Mouse (Mus musculus): Measurements from ENCODE around the gene Fnbp1. TPM values are rescaled to one million over a fixed set of nuclear protein-coding genes. Genes with fewer than 3 reads are reported as not detected.

The Fnbp1 gene
- polyA plus RNA-seq, 2 experiments, result 25.6 to 40.8 TPM

DNA sequence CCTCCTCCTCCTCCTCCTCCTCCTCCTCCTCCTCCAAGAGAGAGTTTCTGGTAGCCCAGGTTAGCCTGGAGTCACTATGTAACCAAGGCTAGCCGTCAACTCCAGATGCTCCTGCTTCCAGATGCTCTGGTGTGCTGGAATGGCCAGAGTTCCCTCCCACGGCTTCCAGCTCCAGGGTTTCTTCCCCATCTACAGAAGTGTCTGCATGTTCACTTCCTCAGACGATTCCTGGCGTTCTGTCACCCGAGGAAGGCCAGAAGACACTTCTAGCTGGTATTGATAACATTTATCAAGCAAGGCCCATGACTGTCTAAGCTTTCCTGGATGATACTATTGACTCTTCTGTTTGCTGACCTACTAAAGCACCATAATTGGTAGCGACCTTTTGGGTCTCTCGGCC is 16.7 kb downstream of the Fnbp1 start:
- no peak overlapping the region for H3K4me2 ChIP-seq (replicated peaks; ENCODE audit: low read depth, low read length, severe bottlenecking)
- no peaks in the 10 kb centered on the region for H3K36me3 ChIP-seq (ENCODE audit: control insufficient read depth, insufficient read depth, low read length)
- H3K9ac ChIP-seq (ENCODE audit: low read depth, low read length, severe bottlenecking), result no peak overlapping the region
- no peaks in the 10 kb centered on the region for H3K9me3 ChIP-seq (ENCODE audit: control insufficient read depth, low read length)
- ATAC-seq (ENCODE audit: low FRiP score, low read depth) (no peak), DNase-seq (ENCODE audit: low spot score) (no peak)
- peaks cover 28% of the 10 kb centered on the region for H3K4me1 ChIP-seq (ENCODE audit: control insufficient read depth, insufficient read depth, low read length)
- H3K4me3 ChIP-seq (replicated peaks; ENCODE audit: low read length), result no peak overlapping the region
- H3K27me3 ChIP-seq (ENCODE audit: control insufficient read depth, insufficient read depth, low read length), result no peaks in the 10 kb centered on the region
- TF ChIP-seq POLR2A (IDR thresholded peaks at IDR 0.05; ENCODE audit: borderline replicate concordance, extremely low read depth, insufficient read depth, insufficient read length), result no peak
- H3K27ac ChIP-seq (replicated peaks; ENCODE audit: low read depth, low read length), result no peak overlapping the region
- 84% methylated on average over 7 of the region's 7 CpGs for WGBS

GRCm38 (mm10) chr2:31124694-31125093 is 17.1 kb downstream of the Fnbp1 start:
- Histone ChIP-seq H3K9me3 (ENCODE audit: control insufficient read depth, low read length) (no peaks in the 10 kb centered on the region), H3K4me2 (replicated peaks; ENCODE audit: low read depth, low read length, severe bottlenecking) (no peak overlapping the region), H3K9ac (ENCODE audit: low read depth, low read length, severe bottlenecking) (no peak overlapping the region), H3K27ac (replicated peaks; ENCODE audit: low read depth, low read length) (no peak overlapping the region), H3K36me3 (ENCODE audit: control insufficient read depth, insufficient read depth, low read length) (no peaks in the 10 kb centered on the region), H3K27me3 (ENCODE audit: control insufficient read depth, insufficient read depth, low read length) (no peaks in the 10 kb centered on the region), H3K4me1 (ENCODE audit: control insufficient read depth, insufficient read depth, low read length) (peaks cover 28% of the 10 kb centered on the region), H3K4me3 (replicated peaks; ENCODE audit: low read length) (no peak overlapping the region)
- WGBS, result 23% methylated on average over 2 of the region's 2 CpGs
- no peak for ATAC-seq (ENCODE audit: low FRiP score, low read depth)
- TF ChIP-seq POLR2A (IDR thresholded peaks at IDR 0.05; ENCODE audit: borderline replicate concordance, extremely low read depth, insufficient read depth, insufficient read length), result no peak
- DNase-seq (ENCODE audit: low spot score), result no peak

DNA sequence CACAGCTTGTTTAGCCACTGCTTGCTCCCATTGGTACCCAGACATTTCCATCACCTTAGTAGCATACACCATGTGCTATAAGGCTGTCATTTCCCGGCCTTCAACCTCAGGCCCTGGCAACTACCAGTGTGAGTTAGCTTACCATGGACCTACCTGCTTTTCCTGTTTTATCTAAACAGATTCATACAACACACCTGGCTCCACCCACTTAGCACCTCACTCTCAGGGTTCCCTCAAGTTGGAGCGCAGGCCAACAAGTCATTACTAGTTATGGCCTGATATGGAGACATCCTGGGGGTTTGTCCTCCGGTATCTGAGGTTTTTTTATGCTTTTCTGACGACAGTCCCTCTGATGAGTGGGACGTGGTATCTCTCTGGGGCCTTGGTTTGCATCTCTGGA is 18.3 kb downstream of the Fnbp1 start:
- Histone ChIP-seq H3K4me3 (replicated peaks; ENCODE audit: low read length) (no peak overlapping the region), H3K4me1 (ENCODE audit: control insufficient read depth, insufficient read depth, low read length) (peaks cover 28% of the 10 kb centered on the region), H3K9me3 (ENCODE audit: control insufficient read depth, low read length) (no peaks in the 10 kb centered on the region), H3K4me2 (replicated peaks; ENCODE audit: low read depth, low read length, severe bottlenecking) (no peak overlapping the region), H3K27ac (replicated peaks; ENCODE audit: low read depth, low read length) (no peak overlapping the region), H3K27me3 (ENCODE audit: control insufficient read depth, insufficient read depth, low read length) (no peaks in the 10 kb centered on the region), H3K36me3 (ENCODE audit: control insufficient read depth, insufficient read depth, low read length) (no peaks in the 10 kb centered on the region), H3K9ac (ENCODE audit: low read depth, low read length, severe bottlenecking) (no peak overlapping the region)
- no peak for TF ChIP-seq POLR2A (IDR thresholded peaks at IDR 0.05; ENCODE audit: borderline replicate concordance, extremely low read depth, insufficient read depth, insufficient read length)
- 80% methylated on average over 5 of the region's 5 CpGs for WGBS
- DNase-seq (ENCODE audit: low spot score) (no peak), ATAC-seq (ENCODE audit: low FRiP score, low read depth) (no peak)

GRCm38 (mm10) chr2:31122806-31123205 is 19.0 kb downstream of the Fnbp1 start:
- TF ChIP-seq POLR2A (IDR thresholded peaks at IDR 0.05; ENCODE audit: borderline replicate concordance, extremely low read depth, insufficient read depth, insufficient read length), result no peak
- ATAC-seq (ENCODE audit: low FRiP score, low read depth) (no peak), DNase-seq (ENCODE audit: low spot score) (no peak)
- Histone ChIP-seq H3K4me2 (replicated peaks; ENCODE audit: low read depth, low read length, severe bottlenecking) (no peak overlapping the region), H3K27ac (replicated peaks; ENCODE audit: low read depth, low read length) (no peak overlapping the region), H3K9ac (ENCODE audit: low read depth, low read length, severe bottlenecking) (no peak overlapping the region), H3K36me3 (ENCODE audit: control insufficient read depth, insufficient read depth, low read length) (no peaks in the 10 kb centered on the region), H3K27me3 (ENCODE audit: control insufficient read depth, insufficient read depth, low read length) (no peaks in the 10 kb centered on the region), H3K4me3 (replicated peaks; ENCODE audit: low read length) (no peak overlapping the region), H3K9me3 (ENCODE audit: control insufficient read depth, low read length) (no peaks in the 10 kb centered on the region), H3K4me1 (ENCODE audit: control insufficient read depth, insufficient read depth, low read length) (peaks cover 27% of the 10 kb centered on the region)
- 84% methylated on average over 5 of the region's 5 CpGs for WGBS

DNA sequence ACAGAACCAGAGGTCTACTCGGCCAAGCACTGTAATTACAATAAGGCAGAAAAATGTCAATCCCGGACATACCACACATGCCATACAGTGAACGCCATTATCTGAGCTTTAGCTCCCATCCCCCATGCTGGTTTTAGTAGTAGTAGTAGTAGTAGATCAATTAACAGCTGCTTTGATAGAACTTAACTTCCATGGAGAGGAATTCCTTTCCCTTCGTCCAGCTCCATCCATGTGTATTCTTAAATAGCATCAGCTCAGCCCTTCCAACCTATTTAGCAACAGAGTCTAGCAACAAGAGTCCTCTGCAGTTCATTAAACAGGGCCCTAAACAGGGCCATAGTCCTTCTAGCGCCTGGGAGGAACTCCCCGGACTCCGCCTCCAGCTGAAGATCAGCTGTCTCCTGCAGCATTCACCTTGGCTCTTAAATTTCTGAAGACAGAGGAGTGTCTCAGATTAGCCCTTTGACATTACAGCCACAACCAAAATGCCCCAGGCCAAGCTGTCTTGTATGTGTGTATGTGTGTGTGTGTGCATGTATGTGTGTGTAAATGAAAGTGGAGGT is 20.6 kb downstream of the Fnbp1 start:
- peaks cover 20% of the 10 kb centered on the region for H3K4me1 ChIP-seq (ENCODE audit: control insufficient read depth, insufficient read depth, low read length)
- DNase-seq (ENCODE audit: low spot score), result no peak
- no peak overlapping the region for H3K9ac ChIP-seq (ENCODE audit: low read depth, low read length, severe bottlenecking)
- peaks cover 2% of the 10 kb centered on the region; the same call in 1 of the 2 replicates for H3K36me3 ChIP-seq (ENCODE audit: control insufficient read depth, insufficient read depth, low read length)
- no peaks in the 10 kb centered on the region for H3K9me3 ChIP-seq (ENCODE audit: control insufficient read depth, low read length)
- no peak for TF ChIP-seq POLR2A (IDR thresholded peaks at IDR 0.05; ENCODE audit: borderline replicate concordance, extremely low read depth, insufficient read depth, insufficient read length)
- no peak overlapping the region for H3K27ac ChIP-seq (replicated peaks; ENCODE audit: low read depth, low read length)
- H3K4me2 ChIP-seq (replicated peaks; ENCODE audit: low read depth, low read length, severe bottlenecking), result no peak overlapping the region
- 0 out of 2 replicates have a peak, but pooled peaks have one; percentile 32 for ATAC-seq (ENCODE audit: low FRiP score, low read depth)
- H3K27me3 ChIP-seq (ENCODE audit: control insufficient read depth, insufficient read depth, low read length), result no peaks in the 10 kb centered on the region
- WGBS, result 67% methylated on average over 7 of the region's 7 CpGs
- no peak overlapping the region for H3K4me3 ChIP-seq (replicated peaks; ENCODE audit: low read length)
